Mouse (Mus musculus): ENCODE results near the gene Lhx5.

DNA sequence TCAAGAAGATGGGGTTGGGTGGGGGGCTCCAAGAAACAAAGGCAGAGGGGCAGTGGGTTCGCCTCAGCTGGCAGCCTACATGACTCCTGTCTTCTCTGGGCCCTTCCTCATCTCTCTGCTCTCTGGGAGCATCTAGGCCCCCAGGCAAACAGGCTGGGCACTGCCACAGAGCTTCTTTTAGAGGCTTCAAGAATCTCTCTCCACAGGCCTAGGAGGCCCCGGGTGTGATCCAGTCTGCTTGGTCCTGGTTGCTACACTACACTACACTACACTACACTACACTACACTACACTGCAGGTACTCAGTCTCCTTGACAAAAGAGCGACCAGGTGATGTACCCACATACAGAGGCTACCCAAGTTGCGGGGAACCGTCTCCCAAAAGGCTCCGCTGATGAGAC is 1.8 kb upstream of the Lhx5 start:
- TF ChIP-seq EP300 (IDR thresholded peaks at IDR 0.05; ENCODE audit: low read depth) (no peak), CTCF (IDR thresholded peaks at IDR 0.05; ENCODE audit: low read depth) (no peak)

Measured in heart, postnatal 0 days (tissue).